Mouse (Mus musculus): Measurements from ENCODE around the gene Rpgrip1.

The Rpgrip1 gene

GRCm38 (mm10) chr14:52118823-52119608 lies 8.5 kb downstream of the Rpgrip1 start:
- DNase-seq (ENCODE audit: low spot score), result no peak

- DNase-seq (ENCODE audit: low spot score), result no peak
These were observed 9.7 kb downstream of the Rpgrip1 start for GRCm38 (mm10) chr14:52120169-52120568.

DNA sequence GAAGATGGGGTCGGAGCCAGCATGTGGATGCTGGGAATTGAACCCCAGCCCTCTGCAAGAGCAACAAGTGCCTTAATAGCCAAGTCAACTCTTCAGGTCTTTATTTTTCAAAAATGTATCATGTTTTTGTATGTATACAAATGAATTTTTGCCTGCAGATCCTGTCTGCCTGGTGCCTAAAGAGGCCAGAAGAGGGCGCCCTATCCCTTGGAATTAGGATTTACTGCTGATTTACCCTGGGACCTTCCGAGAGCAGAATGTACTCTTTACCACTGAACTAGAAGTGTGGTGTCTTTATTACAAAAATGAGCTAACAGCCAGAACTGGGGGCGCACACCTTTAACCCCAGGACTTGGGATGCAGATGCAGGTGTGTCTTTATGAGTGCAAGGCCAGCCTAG lies 13.4 kb downstream of the Rpgrip1 start:
- peak; percentile 49 for DNase-seq (ENCODE audit: low spot score)

- no peak for DNase-seq (ENCODE audit: low spot score)
These were observed 14.1 kb downstream of the Rpgrip1 start for GRCm38 (mm10) chr14:52124636-52125035.

GRCm38 (mm10) chr14:52133584-52133983 lies 23.1 kb downstream of the Rpgrip1 start:
- DNase-seq (ENCODE audit: low spot score), result no peak

DNA sequence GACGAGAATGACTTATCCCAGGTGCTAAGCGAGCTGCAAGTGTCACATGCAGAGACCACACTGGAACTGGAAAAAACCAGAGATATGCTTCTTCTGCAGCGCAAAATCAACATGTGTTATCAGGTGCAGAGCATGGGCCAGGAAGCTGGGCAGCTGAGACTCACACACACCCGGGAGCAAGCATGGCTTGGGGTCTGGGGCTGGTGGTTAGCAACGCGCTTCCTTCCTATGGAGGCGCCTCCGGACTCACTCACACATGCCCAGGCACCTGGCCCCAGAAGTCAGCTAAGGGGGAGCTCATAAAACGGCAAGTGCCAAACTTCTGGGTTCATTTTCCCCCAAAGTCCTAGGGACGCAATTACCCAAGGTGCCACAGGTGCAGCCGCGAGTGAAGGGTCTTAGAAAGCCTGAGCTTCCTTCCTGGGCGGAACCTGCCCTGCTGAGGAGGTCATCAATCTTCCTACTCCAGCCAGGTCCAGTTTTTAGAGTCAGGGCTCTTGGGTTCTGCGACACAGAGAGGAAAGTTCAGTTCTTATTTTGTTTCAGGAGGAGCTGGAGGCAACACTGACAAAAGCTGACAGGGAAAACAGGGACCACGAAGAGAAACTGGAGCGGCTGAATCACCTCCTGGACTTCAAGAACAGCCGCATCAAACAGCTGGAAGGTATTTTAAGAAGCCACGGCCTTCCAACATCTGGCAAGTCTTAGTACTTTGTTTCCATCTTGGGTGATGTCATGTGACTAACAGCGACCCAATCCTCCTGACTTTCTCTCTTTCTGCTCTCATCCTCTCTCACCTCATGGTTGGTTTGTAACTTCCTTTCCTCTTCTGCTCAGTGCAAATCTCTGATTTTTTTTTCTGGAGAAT lies 30.3 kb downstream of the Rpgrip1 start:
- DNase-seq (ENCODE audit: low spot score), result no peak

GRCm38 (mm10) chr14:52141445-52142127 lies 31.1 kb downstream of the Rpgrip1 start:
- no peak for DNase-seq (ENCODE audit: low spot score)

DNA sequence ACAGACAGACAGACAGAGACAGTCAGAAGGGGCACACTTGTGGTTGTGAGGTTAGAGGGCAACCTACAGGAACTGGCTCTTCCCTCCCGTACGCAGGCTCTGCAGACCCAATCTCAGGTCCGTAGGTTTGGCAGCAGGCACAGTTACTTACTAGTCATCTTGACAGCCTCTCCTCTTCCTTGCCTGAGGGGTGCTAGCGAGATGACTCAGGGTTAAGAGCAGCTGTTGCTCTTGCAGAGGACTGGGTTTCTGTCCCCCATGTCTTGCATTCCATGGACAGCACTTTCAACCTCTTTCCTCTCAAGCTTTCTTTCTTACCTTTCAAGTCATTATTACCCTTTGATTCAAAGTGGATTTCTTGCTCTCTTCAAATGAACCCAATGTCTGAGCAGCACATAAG lies 33.7 kb downstream of the Rpgrip1 start:
- no peak for DNase-seq (ENCODE audit: low spot score)

GRCm38 (mm10) chr14:52146540-52146939 lies 36.0 kb downstream of the Rpgrip1 start:
- DNase-seq (ENCODE audit: low spot score), result no peak

- DNase-seq (ENCODE audit: low spot score), result no peak
These were observed 39.4 kb downstream of the Rpgrip1 start for GRCm38 (mm10) chr14:52149888-52150287.

DNA sequence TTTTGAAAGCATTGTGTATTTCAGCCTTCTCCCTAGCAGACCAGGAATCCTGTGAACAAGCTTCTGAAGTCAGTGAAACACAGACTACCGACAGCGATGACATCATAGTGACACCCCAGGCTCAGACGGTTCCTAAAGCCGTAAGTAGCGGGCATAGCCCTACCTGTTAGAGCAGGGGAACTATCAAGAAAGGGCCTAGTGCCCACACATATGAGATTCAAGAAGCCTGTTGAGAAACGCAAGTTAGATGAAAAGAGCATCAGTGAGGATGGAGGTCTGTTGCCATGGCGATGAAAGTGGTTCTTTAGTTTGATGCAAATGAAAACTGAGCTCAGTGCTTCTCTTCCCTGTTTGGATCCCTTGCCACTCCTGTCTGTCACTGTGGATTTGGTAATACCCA lies 41.7 kb downstream of the Rpgrip1 start:
- peak; percentile 22 for DNase-seq (ENCODE audit: low spot score)

GRCm38 (mm10) chr14:52152613-52153012 lies 42.1 kb downstream of the Rpgrip1 start:
- no peak for DNase-seq (ENCODE audit: low spot score)

GRCm38 (mm10) chr14:52155008-52155407 lies 44.5 kb downstream of the Rpgrip1 start:
- DNase-seq (ENCODE audit: low spot score), result no peak

DNA sequence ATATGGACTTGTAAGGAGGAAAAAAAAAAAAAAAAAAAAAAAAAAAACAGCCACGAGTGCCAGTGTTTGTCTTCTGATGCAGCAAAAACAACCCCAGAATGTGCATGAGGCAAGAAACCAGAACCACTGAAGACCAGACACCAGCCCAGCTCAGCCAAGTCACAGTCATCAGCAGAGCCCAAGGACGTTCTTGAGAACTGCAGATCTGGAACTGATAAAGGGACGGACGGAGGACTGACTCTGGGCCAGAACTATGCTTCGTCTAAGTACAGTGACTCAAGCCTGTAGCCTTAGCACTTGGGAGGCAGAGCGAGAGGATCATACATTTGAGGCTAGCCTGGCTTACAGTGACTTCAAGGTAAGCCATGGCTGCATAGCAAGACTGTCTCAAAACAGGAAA lies 50.4 kb downstream of the Rpgrip1 start:
- no peak for DNase-seq (ENCODE audit: low spot score)

DNA sequence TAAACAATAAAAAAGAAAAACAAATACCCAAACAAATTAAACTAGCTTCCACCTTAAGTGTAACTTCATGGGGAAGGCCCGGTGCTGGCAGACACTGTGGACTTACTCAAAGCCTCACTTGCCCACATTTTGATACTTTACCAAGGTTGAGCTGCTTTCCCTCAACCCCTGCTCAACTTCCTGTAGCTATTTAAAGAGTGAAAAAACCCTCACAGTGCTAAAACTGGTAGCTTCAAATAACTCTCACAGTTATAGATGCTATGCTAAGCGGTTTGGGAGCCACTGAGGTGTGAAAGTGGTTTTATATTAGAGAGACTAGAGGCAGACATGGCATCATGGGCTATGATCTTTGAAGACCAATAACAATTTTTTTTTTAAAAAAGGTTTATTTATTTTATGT lies 56.1 kb downstream of the Rpgrip1 start:
- DNase-seq (ENCODE audit: low spot score), result no peak

DNA sequence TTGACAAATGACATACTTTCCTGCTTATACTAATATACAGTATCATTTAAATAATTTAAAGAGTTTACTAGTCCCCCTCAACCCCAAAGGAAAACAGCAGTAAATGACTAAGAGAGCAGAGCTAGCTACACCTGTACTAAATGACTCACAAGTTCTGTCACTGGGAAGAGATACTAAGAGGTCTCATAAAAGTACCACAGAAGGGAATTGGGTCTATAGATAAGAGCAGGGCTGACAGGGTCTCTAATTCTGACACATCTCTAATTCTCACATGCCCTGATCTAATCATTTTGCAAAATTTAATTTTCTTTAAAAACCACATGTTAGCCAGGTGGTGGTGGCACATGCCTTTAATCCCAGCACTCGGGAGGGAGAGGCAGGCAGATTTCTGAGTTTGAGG lies 78.3 kb downstream of the Rpgrip1 start:
- DNase-seq (ENCODE audit: low spot score), result no peak

DNA sequence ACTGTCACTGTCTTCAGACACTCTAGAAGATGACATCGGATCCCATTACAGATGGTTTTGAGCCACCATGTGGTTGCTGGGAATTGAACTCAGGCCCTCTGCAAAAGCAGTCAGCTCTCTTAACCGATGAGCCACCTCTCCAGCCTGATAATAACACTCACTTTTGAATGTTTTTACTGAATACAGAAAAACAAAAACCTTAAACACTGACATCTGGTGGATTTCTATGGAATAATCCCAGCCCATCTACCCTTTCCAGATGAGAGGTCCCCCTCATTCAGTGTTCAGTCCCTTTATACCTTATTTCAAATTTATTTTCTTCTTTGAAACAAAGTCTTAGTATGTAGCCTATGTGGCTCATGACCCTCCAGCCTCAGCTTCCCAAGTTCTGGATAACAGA lies 79.0 kb downstream of the Rpgrip1 start:
- DNase-seq (ENCODE audit: low spot score), result no peak

- no peak for DNase-seq (ENCODE audit: low spot score)
These were observed 80.3 kb downstream of the Rpgrip1 start for GRCm38 (mm10) chr14:52190740-52191359.

GRCm38 (mm10) chr14:52195691-52196090 lies 85.2 kb downstream of the Rpgrip1 start:
- DNase-seq (ENCODE audit: low spot score), result no peak

DNA sequence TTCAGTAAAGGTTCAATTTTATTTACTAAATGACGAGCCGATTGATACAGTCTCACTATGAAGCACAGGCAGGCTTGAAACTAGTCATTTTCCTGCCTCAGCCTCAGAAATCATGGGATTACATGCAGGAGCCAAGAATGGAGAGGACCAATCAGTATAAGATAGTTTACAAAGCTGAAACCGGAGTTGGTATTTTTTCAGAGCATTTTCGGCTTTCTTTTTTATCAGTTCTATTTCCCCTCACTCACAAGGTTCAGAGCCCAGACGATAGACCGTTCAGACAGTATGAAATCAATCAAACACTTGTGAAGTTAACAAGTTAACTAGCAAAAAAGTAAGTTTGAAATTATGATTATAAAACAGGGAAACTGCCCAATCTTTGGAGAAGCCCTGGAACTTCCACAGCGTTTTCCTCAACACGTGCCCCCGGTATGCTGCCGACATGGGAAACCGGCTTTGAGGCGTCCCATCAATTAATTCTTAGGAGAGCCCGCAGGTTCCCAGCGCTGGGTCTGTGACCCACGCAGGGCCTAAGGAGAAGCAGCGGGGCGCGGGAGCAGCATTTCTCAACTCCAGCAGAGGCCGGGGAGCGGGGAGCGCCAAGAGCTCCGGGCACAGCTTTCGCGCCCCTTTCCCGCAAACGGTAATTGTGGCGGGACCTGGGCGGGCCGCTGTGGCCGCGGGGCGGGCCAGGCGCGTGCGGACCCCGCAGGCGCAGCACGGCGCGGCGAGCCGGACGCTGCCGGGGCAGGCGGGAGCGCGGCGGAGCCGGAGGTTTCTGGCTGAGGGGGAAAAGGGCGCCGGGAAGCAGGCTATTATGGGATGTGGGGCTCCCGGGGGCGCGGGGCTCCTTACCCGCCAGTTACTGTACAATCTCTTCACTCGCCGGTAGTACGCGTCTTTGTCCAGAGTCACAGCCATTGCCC lies 86.0 kb downstream of the Rpgrip1 start:
- no peak for DNase-seq (ENCODE audit: low spot score)
